Mouse (Mus musculus): Measurements from ENCODE around the gene Dcpp2. TPM values are rescaled to one million over a fixed set of nuclear protein-coding genes. Genes with fewer than 3 reads are reported as not detected.
"Not testable (repeated sequence)": the region's sequence is repeated elsewhere in the genome, so short reads cannot be mapped to it uniquely, and the experiment has no call there.

The Dcpp2 gene
- total RNA-seq, 2 experiments from 2014 or later = not detected

- DNase-seq = no peak
Observed at GRCm38 (mm10) chr17:23931157-23931556, 50.5 kb downstream of the Dcpp2 start.

GRCm38 (mm10) chr17:23941372-23941771 is 60.7 kb downstream of the Dcpp2 start, which contains the start of gene Sbp:
Gene Sbp (plus strand): TSS chr17:23941672.
- DNase-seq = no peak

- DNase-seq = not testable (repeated sequence)
Observed at GRCm38 (mm10) chr17:23947486-23947885, 66.8 kb downstream of the Dcpp2 start.

- no peak for DNase-seq
Observed at GRCm38 (mm10) chr17:23949068-23949467, 68.4 kb downstream of the Dcpp2 start.

Other genes with a start within 250 kb of the Dcpp2 start
- gene Mmp25, start 235.6 kb upstream of the Dcpp2 start, total RNA-seq (2021) = not detected
- not detected for gene Bicdl2, start 220.4 kb upstream of the Dcpp2 start, total RNA-seq (2021)
- gene Hcfc1r1, start 207.3 kb upstream of the Dcpp2 start, total RNA-seq (2021) = 100 to 1,000 TPM; 123 to 156 TPM
- gene Thoc6, start 207.0 kb upstream of the Dcpp2 start, total RNA-seq (2021) = 10 to 100 TPM in 1 of 2 experiments, 1 to 10 TPM in 1; 9.3 to 10.8 TPM
- 10 to 100 TPM; 46.1 to 61.5 TPM for gene Tnfrsf12a, start 203.4 kb upstream of the Dcpp2 start, total RNA-seq (2021)
- not detected for gene Cldn6, start 201.6 kb upstream of the Dcpp2 start, total RNA-seq (2021)
- gene Cldn9, start 196.9 kb upstream of the Dcpp2 start, total RNA-seq (2021) = under 1 TPM in 1 of 2 experiments, not detected in 1; 0.19 TPM
- gene 1520401A03Rik, start 158.1 kb upstream of the Dcpp2 start, total RNA-seq (2021) = not detected
- under 1 TPM; 0.67 to 0.83 TPM for gene Pkmyt1, start 154.5 kb upstream of the Dcpp2 start, total RNA-seq (2021)
- gene Paqr4, start 140.0 kb upstream of the Dcpp2 start, total RNA-seq (2021) = 1 to 10 TPM; 4.4 to 5.2 TPM
- not detected for gene Kremen2, start 135.0 kb upstream of the Dcpp2 start, total RNA-seq (2021)
- 10 to 100 TPM; 33.5 to 34.0 TPM for gene Flywch1, start 109.3 kb upstream of the Dcpp2 start, total RNA-seq (2021)
- gene Flywch2, start 94.8 kb upstream of the Dcpp2 start, total RNA-seq (2021) = under 1 TPM; 0.56 to 0.83 TPM
- gene Srrm2, start 90.3 kb upstream of the Dcpp2 start, total RNA-seq (2021) = 100 to 1,000 TPM; 157 to 160 TPM
- 100 to 1,000 TPM; 237 to 267 TPM for gene Elob, start 51.7 kb upstream of the Dcpp2 start, total RNA-seq (2021)
- gene Prss33, start 44.8 kb upstream of the Dcpp2 start, total RNA-seq (2021) = not detected
- not detected for gene Prss32, start 37.0 kb upstream of the Dcpp2 start, total RNA-seq (2021)
- not detected for gene Prss41, start 36.7 kb upstream of the Dcpp2 start, total RNA-seq (2021)
- gene Prss21, start 12.8 kb upstream of the Dcpp2 start, total RNA-seq (2021) = not detected
- gene Dcpp1, start within 50 bp of the Dcpp2 start, total RNA-seq (2021) = not detected
- not detected for gene Dcpp3, start 36.6 kb downstream of the Dcpp2 start, total RNA-seq (2021)
- gene Sbp, start 60.8 kb downstream of the Dcpp2 start, total RNA-seq (2021) = not detected
- not detected for gene Sbpl, start 74.4 kb downstream of the Dcpp2 start, total RNA-seq (2021)
- gene Prss30, start 99.7 kb downstream of the Dcpp2 start, total RNA-seq (2021) = not detected
- not detected for gene Prss22, start 117.2 kb downstream of the Dcpp2 start, total RNA-seq (2021)
- not detected for gene Prss27, start 157.3 kb downstream of the Dcpp2 start, total RNA-seq (2021)
- gene Kctd5, start 192.6 kb downstream of the Dcpp2 start, total RNA-seq (2021) = 1 to 10 TPM; 8.5 to 9.1 TPM

Data from gastrocnemius, postnatal 25 days (tissue).